Mouse (Mus musculus) ES-E14 (cell line): ENCODE measurements around the gene Lcn4. TPM values are rescaled to one million over a fixed set of nuclear protein-coding genes. Genes with fewer than 3 reads are reported as not detected.

Source experiments
- DNase-seq: peaks from one replicate; pipeline ENCODE4 v3.0.0-alpha.2; 2013; ENCODE audit warnings: low read depth, low spot score
- H3K27ac ChIP-seq: 2 replicates; pipeline ENCODE4 v1.5.1; 2012; ENCODE audit warnings: low read depth, mild to moderate bottlenecking, low read length, moderate library complexity, mixed read lengths; ENCODE audit not compliant: poor library complexity, insufficient read depth, severe bottlenecking
- H3K36me3 ChIP-seq: 2 replicates; pipeline ENCODE4 v1.6.1; 2012; ENCODE audit warnings: mild to moderate bottlenecking, low read length, moderate library complexity, mixed read lengths; ENCODE audit not compliant: control insufficient read depth, poor library complexity, insufficient read depth, severe bottlenecking
- H3K4me1 ChIP-seq, 2 experiments: fragments of 150-350 bp in 1 of 2; sonication (generic) in 1 of 2; 2 replicates each; pipeline ENCODE4 v1.6.1; 2012; ENCODE audit warnings: low read length in 2 of 2, mild to moderate bottlenecking in 1 of 2, mixed read lengths in 1 of 2; ENCODE audit not compliant: control insufficient read depth in 2 of 2, insufficient read depth in 2 of 2, poor library complexity in 1 of 2
- H3K4me3 ChIP-seq, 2 experiments: fragments of 150-350 bp in 1 of 2; sonication (generic) in 1 of 2; 2 replicates each; pipeline ENCODE4 v1.5.1; 2012; ENCODE audit warnings: low read length in 2 of 2, low read depth in 1 of 2, mild to moderate bottlenecking in 1 of 2, mixed read lengths in 1 of 2; ENCODE audit not compliant: insufficient read depth in 1 of 2, poor library complexity in 1 of 2, severe bottlenecking in 1 of 2
- H3K9ac ChIP-seq: 2 replicates; pipeline ENCODE4 v1.6.1; 2012; ENCODE audit warnings: low read depth, mild to moderate bottlenecking, low read length, mixed read lengths; ENCODE audit not compliant: poor library complexity, insufficient read depth, severe bottlenecking
- H3K9me3 ChIP-seq: fragments of 150-350 bp; sonication (generic); 2 replicates; pipeline ENCODE4 v1.6.1; 2012; ENCODE audit warnings: low read depth, mild to moderate bottlenecking, low read length; ENCODE audit not compliant: control insufficient read depth, insufficient read depth
- CHD2 ChIP-seq: IDR thresholded peaks from 2 replicates; pipeline ENCODE4 v1.6.1; 2014; ENCODE audit warnings: mild to moderate bottlenecking, low read depth, low read length, inconsistent platforms
- HCFC1 ChIP-seq: IDR thresholded peaks from 2 replicates; pipeline ENCODE4 v1.6.1; 2012; ENCODE audit warnings: low read length, inconsistent platforms, borderline replicate concordance; ENCODE audit not compliant: insufficient read depth
- MAFK ChIP-seq: IDR thresholded peaks from 2 replicates; pipeline ENCODE4 v1.6.1; 2014; ENCODE audit warnings: mild to moderate bottlenecking, low read depth, low read length, inconsistent platforms; ENCODE audit not compliant: insufficient read depth
- ZC3H11A ChIP-seq: IDR thresholded peaks from 2 replicates; pipeline ENCODE4 v1.6.1; 2012; ENCODE audit warnings: low read depth, mild to moderate bottlenecking, inconsistent platforms, low read length, borderline replicate concordance
- ZNF384 ChIP-seq: IDR thresholded peaks from 2 replicates; pipeline ENCODE4 v1.6.1; 2012; ENCODE audit warnings: low read depth, low read length, inconsistent platforms
- in situ Hi-C, 2 experiments: fragments of 600-800 bp; cut with MboI; formaldehyde crosslinking; loops; one replicate each; pipeline ENCODE4 v1.15.1; 2025; ENCODE audit warnings: low sequenced_read_pairs in 2 of 2, inconsistent platforms in 1 of 2; ENCODE audit not compliant: unreplicated experiment in 2 of 2
- total RNA-seq: library from RNA; depleted of rRNA; stranded (reverse); fragments of 300-350 nt; gene quantifications from 2 replicates; pipeline ENCODE4 v1.2.3, GENCODE M21; 2012

The Lcn4 gene
- total RNA-seq, 1 experiment = not detected

GRCm38 (mm10) chr2:26635489-26636324, 35.4 kb downstream of the Lcn4 start:
- Histone ChIP-seq H3K36me3 (peaks cover 49% of the 10 kb centered on the region), H3K4me3 (no peak overlapping the region), H3K9ac (peak overlapping the region; percentile 6; the same call in 1 of the 2 replicates), H3K4me1 (peaks cover 0 to 12% of the 10 kb centered on the region in 2 experiments; a peak in 1 of 4 replicates), H3K9me3 (no peaks in the 10 kb centered on the region), H3K27ac (peak overlapping the region; percentile 42; the same call in 1 of the 2 replicates)
- TF ChIP-seq CHD2 = 0 out of 2 replicates have a peak, but pooled peaks have one; percentile 18
- no peak for TF ChIP-seq ZC3H11A
- TF ChIP-seq MAFK = no peak
- no peak for DNase-seq
- in situ Hi-C loops = no loop called here

DNA sequence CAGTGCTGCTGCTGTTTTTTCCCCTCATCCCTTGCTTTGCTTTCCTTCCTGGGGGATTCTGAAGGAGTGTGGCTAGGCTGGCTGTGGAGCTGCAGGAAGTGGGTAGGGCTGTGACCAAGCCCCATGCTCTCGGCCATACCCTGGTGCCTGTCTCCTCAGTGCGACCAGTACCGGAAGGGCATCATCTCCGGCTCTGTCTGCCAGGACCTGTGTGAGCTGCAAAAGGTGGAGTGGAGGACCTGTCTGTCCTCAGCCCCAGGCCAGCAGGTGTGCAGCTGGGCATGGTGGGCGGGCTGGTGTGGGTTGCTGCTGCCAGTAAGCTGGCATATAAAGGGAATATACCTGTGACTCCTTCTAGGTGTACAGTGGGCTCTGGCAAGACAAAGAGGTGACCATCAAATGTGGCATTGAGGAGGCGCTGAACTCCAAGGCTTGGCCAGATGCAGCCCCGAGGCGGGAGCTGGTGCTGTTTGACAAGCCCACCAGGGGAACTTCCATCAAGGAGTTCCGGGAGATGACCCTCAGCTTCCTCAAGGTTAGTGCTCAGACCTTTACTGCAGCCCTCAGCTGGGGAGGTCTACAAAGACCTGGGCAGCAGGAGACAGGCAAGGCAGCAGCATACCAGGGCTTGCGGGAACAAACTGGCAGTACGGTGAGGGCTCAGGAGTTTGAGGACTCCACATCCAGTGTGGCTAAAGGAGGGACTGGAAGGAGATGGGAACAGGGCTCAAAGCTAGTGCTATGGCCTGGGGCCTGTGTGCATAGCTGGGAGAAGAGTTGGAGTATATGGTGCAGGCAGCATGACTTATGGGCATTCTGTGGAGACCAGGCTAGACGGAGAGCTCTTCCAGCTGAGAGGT, 36.2 kb downstream of the Lcn4 start:
- Histone ChIP-seq H3K27ac (no peak overlapping the region), H3K9ac (no peak overlapping the region), H3K36me3 (peaks cover 49% of the 10 kb centered on the region), H3K4me1 (peaks cover 0 to 8% of the 10 kb centered on the region in 2 experiments; a peak in 1 of 4 replicates), H3K4me3 (no peak overlapping the region), H3K9me3 (no peaks in the 10 kb centered on the region)
- no peak for TF ChIP-seq ZNF384
- TF ChIP-seq HCFC1 = no peak
- TF ChIP-seq MAFK = no peak
- TF ChIP-seq CHD2 = no peak
- TF ChIP-seq ZC3H11A = no peak
- DNase-seq = no peak
- in situ Hi-C loops = no loop called here

GRCm38 (mm10) chr2:26633953-26634530, 37.0 kb downstream of the Lcn4 start:
- Histone ChIP-seq H3K4me3 (no peak overlapping the region), H3K27ac (no peak overlapping the region), H3K9ac (no peak overlapping the region), H3K36me3 (peaks cover 46% of the 10 kb centered on the region), H3K9me3 (no peaks in the 10 kb centered on the region), H3K4me1 (peaks cover 0 to 9% of the 10 kb centered on the region in 2 experiments; a peak in 1 of 4 replicates)
- in situ Hi-C loops = no loop called here
- DNase-seq = no peak
- TF ChIP-seq HCFC1 (no peak), ZNF384 (no peak), CHD2 (no peak), ZC3H11A (no peak), MAFK (no peak)

DNA sequence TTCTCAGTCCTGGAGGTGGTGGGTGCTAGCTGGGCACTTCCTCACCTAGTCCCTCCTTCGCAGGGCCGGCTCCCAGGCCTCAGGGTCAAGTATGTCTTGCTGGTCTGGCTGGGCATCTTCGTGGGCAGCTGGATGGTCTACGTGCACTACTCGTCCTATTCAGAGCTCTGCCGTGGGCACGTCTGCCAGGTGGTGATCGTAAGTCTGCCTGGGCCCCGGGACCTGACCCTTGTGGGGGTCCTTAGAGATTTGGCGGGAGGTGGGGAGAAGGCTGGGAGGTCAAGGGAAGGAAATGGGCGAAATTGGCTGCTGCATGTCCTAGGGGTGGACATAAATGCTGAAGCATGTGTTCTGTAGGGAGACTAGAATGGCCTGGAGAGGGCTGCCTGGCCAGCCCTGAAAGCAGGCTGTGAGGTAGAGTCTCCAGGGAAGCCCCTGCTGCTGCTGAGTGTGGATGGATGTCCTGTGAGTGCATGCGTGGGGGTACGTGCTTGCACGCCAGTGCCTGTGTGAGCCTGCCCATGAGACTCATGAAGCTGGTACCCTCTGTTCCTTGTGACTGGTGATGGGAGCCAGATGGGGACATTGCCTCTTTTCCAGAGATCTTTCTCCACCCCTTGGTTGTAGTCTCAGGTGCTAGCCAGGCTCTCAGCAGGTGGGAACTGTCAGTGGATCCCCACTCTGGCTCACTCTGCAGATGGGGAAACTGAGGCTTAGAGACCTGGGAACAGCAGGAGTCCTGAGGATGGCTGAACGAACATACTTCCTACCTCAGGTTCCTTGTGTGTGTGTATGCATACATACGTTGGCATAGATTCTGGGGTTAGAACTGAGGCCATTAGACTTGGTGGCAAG, 38.3 kb downstream of the Lcn4 start:
- no peak overlapping the region for H3K27ac ChIP-seq
- peaks cover 0 to 11% of the 10 kb centered on the region in 2 experiments; a peak in 1 of 4 replicates for H3K4me1 ChIP-seq
- no peak for DNase-seq

More for the DNA sequence above, 38.3 kb downstream of the Lcn4 start:
- Histone ChIP-seq H3K36me3 (peaks cover 33% of the 10 kb centered on the region), H3K9me3 (no peaks in the 10 kb centered on the region), H3K9ac (no peak overlapping the region), H3K4me3 (no peak overlapping the region)
- TF ChIP-seq ZC3H11A (no peak), CHD2 (no peak), ZNF384 (no peak), HCFC1 (no peak), MAFK (no peak)
- in situ Hi-C loops = no loop called here
